Mouse (Mus musculus) spleen, adult 2 months (tissue): ENCODE results near the gene Endou.

ENCODE experiments used
- CTCF ChIP-seq: fragments of 200-500 bp; IDR thresholded peaks from 2 replicates; pipeline ENCODE4 v1.5.1; 2011; ENCODE audit warnings: mild to moderate bottlenecking, inconsistent platforms; ENCODE audit not compliant: insufficient read depth, insufficient read length, insufficient replicate concordance; ENCODE audit errors: extremely low read depth
- POLR2A ChIP-seq: fragments of 200-500 bp; IDR thresholded peaks from 2 replicates; pipeline ENCODE4 v1.6.1; 2011; ENCODE audit warnings: low read depth, low read length, inconsistent platforms

GRCm38 (mm10) chr15:97674423-97674822 is 56.7 kb downstream of the Endou start:
- TF ChIP-seq CTCF: no peak
- TF ChIP-seq POLR2A: no peak
